Mouse (Mus musculus) B cell, adult 2 months (primary cell): ENCODE data around the gene Tlk2.
"Not testable (repeated sequence)": the region's sequence is repeated elsewhere in the genome, so short reads cannot be mapped to it uniquely, and the experiment has no call there.

Experiments used
- DNase-seq, 2 experiments: peaks; one replicate each; pipeline ENCODE4 v3.0.0; 2022

The Tlk2 gene

DNA sequence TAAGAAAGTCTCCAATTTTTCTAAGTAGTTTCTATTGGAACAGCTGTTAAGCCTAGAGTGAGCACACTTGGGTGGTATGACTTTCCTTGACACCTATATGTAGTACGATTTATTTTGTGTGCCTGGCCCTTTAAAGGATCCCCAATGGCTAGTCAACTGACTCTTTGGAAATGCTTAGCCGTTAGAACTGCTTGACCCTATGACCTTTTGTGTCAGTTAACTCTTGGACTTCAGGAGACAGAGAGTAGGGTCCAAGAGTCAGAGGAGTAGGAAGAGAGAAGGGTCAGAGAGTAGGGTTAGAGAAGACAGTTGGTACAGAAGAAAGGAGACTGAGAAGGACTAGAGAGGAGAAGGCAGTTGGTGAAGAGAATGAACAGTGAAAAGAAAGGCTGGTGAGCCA, at the start of gene Tlk2:
Gene Tlk2 (plus strand): TSS at position 292 of the 400 bp plus-strand sequence.
- no peak for DNase-seq

GRCm38 (mm10) chr11:105135692-105136091, 42.9 kb upstream of the Tlk2 start:
- no peak for DNase-seq

- not testable (repeated sequence) for DNase-seq
These were observed 41.4 kb upstream of the Tlk2 start for GRCm38 (mm10) chr11:105137255-105137654.

DNA sequence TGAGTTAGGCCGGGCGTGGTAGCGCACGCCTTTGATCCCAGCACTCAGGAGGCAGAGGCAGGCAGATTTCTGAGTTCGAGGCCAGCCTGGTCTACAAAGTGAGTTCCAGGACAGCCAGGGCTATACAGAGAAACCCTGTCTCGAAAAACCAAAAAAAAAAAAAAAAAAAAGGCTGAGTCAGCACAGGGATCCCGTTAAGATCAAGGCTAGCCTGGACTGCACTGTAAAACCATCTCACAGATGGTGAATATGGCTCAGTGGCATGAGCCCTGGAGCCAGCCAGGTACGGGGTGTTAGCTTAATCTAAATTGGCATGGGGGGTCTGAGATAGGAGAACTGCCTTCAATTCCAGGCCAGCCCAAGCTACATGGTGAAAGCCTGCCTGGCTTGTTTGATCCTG, 38.1 kb upstream of the Tlk2 start:
- DNase-seq = not testable (repeated sequence)

GRCm38 (mm10) chr11:105141115-105141514, 37.5 kb upstream of the Tlk2 start:
- DNase-seq = no peak

DNA sequence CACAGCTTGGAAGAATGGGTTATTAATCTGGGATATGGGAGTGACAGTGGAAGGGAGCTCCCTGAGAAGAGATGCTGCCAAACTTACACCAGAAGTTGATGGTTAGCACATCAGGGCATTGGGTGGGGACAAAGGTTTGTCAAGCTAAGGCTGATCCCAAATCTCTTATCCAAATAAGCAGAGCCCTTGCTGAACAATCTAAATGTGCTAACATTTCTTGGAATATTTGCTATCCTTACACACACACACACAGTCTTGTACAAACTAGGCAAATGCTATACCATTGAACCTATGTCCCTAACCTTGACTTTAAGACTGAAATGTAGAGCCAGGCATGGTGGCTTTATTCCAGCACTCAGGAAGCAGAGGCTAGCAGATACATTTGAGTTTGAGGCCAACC, 35.0 kb upstream of the Tlk2 start:
- no peak for DNase-seq

- DNase-seq = no peak
These were observed 34.5 kb upstream of the Tlk2 start for GRCm38 (mm10) chr11:105144084-105144483.

DNA sequence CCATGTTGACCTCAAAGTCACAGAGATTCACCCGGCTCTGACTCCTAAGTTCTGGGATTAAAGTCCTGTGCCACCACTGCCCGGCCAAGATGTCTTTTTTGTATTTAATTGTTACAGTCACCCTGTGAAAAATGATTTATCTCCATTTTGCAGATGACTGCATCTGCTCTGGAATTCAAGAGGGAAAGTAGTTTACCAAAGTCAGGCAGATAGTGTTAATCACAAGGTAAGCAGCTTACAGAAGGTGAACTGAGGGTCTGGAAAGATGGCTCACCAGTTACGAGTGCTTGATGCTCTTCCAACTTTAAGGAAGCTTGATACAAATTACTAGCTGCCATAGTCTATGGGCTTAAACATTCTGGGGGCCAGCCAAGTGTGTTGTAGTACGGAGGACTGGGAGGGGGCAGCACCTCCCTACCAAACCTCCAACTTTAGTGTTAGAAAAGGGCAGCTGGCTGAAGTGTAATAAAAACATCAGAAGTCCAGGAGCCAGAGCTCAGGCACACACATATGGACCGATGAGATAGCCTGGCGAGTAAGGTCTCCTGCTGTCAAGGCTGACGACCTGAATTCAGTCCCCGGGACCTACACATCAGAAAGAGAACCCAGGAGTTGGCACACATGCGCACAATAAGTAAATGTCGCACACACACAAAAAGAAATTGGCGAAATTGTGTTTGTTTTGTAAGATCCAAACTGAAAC, 33.9 kb upstream of the Tlk2 start:
- no peak for DNase-seq

DNA sequence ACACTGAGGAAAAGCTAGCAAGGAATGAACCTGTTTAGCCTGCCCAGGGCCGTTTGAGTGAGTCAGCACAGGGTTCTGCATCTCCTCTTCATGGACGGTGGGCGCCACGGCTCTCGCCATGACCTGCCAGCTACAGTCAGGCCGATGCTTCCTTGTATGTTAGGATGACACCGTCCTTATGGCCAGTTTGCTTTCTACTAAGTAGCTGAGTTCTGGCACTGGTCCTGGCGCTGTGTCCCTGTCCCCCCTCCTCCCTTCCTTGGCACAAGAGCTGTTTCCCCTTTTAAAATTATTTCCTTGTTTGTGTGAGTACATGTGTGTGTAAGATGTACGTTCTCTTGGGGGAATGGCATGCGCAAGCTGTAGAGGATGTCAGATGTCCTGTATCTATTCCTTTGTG, 33.4 kb upstream of the Tlk2 start:
- no peak for DNase-seq

GRCm38 (mm10) chr11:105146593-105146992, 32.0 kb upstream of the Tlk2 start, which contains the start of gene Gm10842:
Gm10842 (plus strand) TSS chr11:105146893.
- DNase-seq = no peak

GRCm38 (mm10) chr11:105149353-105149752, 29.3 kb upstream of the Tlk2 start:
- DNase-seq = no peak

GRCm38 (mm10) chr11:105149766-105150165, 28.8 kb upstream of the Tlk2 start:
- no peak for DNase-seq

GRCm38 (mm10) chr11:105150691-105151090, 27.9 kb upstream of the Tlk2 start:
- no peak for DNase-seq

DNA sequence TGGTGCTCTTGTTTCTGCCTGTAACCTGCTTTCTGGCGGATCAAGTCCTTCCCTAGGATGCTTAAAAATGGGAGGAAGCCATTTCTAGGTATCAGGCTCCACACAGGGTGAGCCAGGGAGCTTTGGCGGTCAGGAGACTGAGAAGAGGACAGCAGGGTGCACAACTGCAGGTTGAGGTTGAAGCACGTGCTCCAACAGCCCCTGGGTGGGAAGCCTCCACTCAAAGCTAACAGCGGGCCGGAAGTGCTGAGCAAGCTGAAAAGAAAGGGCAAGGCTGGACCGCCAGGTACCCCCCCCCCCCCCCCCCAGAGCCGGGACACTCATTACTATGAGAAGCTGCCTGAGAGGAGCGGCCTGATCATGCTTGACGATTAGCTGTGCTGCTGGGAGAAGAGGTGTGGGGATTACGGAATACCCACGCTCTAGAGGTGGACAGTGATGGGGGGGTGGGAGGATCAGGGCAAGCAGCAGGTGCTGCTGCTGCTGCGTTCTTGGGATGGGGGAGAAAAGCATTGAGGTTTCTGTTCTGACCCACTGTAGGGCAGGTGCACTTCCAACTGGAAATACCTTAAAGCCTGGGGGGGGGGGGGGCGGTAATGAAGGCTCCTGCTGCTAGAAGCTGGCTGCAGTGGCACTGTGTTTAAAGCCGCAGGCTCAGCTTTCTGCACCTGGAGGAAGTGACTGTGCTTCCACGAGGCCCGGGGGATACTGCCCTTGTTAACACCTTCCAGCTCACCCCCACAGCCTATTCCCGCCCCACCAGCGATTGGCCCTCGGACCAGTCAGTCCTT, 27.2 kb upstream of the Tlk2 start:
- no peak for DNase-seq

GRCm38 (mm10) chr11:105152017-105152300, 26.6 kb upstream of the Tlk2 start:
- no peak for DNase-seq

DNA sequence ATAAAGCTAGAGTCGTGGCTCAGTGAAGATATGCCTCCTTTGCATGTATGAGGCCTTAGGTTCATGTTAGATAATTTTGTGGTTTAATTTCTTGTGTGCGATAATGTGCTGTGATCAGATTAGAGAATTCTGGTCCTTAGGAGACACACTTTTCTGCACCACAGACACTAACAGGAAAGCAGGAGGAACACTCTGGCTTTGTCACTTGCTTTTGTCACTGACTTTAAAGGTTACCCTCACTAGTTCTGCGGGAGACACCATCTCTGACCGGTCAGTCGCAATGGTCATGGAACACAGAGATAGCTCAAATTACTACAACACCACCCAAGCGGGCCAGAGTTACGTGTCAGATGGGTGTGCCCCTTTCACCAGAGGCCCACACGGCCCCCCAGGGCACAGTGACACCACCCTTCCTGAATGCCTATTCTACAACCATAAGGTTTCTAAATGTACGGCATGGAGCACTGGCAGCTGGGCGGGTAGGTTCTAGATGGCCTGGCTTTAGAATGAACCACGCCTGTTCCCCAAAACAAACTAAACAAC, 26.2 kb upstream of the Tlk2 start:
- DNase-seq = no peak

DNA sequence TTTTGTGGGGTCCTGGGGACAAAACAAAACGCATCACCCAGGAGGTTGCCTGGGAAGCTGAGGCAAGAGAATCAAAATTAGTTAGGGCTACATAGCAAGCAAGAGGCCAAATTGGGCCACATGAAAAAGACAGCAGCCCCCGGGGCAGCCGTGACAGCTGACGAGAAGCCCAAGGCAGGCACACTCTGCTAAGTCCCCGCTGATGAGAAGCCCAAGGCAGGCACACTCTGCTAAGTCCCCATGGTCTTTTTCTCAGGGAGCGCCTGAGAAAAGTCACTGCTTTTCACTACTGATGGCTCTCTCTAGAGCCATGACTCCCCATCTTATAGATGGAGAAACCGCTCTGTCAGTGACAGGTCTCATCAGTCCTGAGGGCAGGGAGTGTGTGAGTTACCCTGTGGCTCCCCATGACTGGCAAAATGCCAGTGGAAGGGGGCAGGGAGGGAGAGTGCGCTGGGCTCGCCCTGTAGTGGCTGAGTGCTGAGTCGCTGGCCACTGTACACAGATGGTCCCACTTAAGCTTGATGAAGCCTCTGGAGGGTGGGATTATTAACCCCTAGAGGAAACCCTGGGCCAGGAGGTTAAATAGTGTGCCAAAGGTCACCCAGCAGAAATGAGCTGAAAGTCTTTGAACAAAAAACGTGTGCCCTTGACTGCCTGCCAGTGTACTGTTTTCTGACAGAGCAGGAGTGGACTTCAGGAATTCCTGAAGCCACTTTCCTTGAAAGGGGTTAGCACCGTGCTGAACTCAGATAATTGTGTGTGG, 25.4 kb upstream of the Tlk2 start:
- no peak for DNase-seq

GRCm38 (mm10) chr11:105155915-105156314, 22.7 kb upstream of the Tlk2 start:
- DNase-seq = no peak

- DNase-seq = no peak
These were observed 21.8 kb upstream of the Tlk2 start for GRCm38 (mm10) chr11:105156748-105157267.

DNA sequence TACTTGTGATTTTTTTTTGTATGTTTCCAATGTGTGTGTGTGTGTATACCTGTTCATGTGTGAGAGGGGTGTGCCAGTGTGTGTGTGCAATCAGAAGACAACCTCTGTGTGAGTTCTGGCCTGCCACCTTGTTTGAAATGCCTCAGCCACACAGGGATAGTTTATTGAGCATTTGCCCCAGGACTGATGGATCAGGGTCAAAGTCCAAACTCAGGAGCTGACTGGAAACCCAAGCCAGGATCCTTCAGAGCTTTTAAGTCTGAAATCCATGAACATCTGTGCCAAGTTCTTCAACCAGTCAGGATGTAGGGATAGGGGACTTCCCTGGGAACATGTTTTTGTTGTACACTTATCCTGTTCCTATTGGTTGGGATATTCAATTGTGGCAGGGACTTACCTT, 20.6 kb upstream of the Tlk2 start:
- no peak for DNase-seq

GRCm38 (mm10) chr11:105159673-105160360, 18.8 kb upstream of the Tlk2 start:
- no peak for DNase-seq

GRCm38 (mm10) chr11:105161411-105161810, 17.2 kb upstream of the Tlk2 start:
- no peak for DNase-seq
